Mouse (Mus musculus): ENCODE measurements around the gene Cby3.
"Not testable (repeated sequence)": the region's sequence is repeated elsewhere in the genome, so short reads cannot be mapped to it uniquely, and the experiment has no call there.

Gene Cby3

GRCm38 (mm10) chr11:50354162-50354561 is at the start of gene Cby3:
Gene Cby3 (plus strand): TSS chr11:50354462.
- no peak for DNase-seq

GRCm38 (mm10) chr11:50312803-50313202 is 41.5 kb upstream of the Cby3 start:
- DNase-seq: no peak

GRCm38 (mm10) chr11:50319343-50319742 is 34.9 kb upstream of the Cby3 start:
- not testable (repeated sequence) for DNase-seq

GRCm38 (mm10) chr11:50321239-50321638 is 33.0 kb upstream of the Cby3 start:
- DNase-seq: no peak

GRCm38 (mm10) chr11:50322345-50322744 is 31.9 kb upstream of the Cby3 start:
- DNase-seq: no peak

- DNase-seq: no peak
These were observed 30.4 kb upstream of the Cby3 start for GRCm38 (mm10) chr11:50323843-50324242.

- no peak for DNase-seq
These were observed 29.4 kb upstream of the Cby3 start for GRCm38 (mm10) chr11:50324751-50325471.

- DNase-seq: peak; percentile 98
These were observed 28.6 kb upstream of the Cby3 start, which contains the start of gene Canx for GRCm38 (mm10) chr11:50325496-50326301. Gene Canx (minus strand): TSS chr11:50325673.

GRCm38 (mm10) chr11:50326302-50326966 is 27.8 kb upstream of the Cby3 start:
- no peak for DNase-seq

- DNase-seq: peak in 1 of 2 experiments; percentile 8
These were observed 26.1 kb upstream of the Cby3 start for GRCm38 (mm10) chr11:50328075-50328625.

GRCm38 (mm10) chr11:50329378-50329777 is 24.9 kb upstream of the Cby3 start:
- DNase-seq: no peak

- no peak for DNase-seq
These were observed 21.1 kb upstream of the Cby3 start for GRCm38 (mm10) chr11:50333181-50333580.

- no peak for DNase-seq
These were observed 18.1 kb upstream of the Cby3 start for GRCm38 (mm10) chr11:50336126-50336525.

GRCm38 (mm10) chr11:50336891-50337290 is 17.4 kb upstream of the Cby3 start:
- DNase-seq: no peak

GRCm38 (mm10) chr11:50345486-50345885 is 8.8 kb upstream of the Cby3 start:
- no peak for DNase-seq

- DNase-seq: no peak
These were observed 7.8 kb upstream of the Cby3 start for GRCm38 (mm10) chr11:50346256-50347032.

- no peak for DNase-seq
These were observed 2.1 kb upstream of the Cby3 start for GRCm38 (mm10) chr11:50352177-50352576.

GRCm38 (mm10) chr11:50354851-50355250 is 589 bp downstream of the Cby3 start:
- no peak for DNase-seq

- no peak for DNase-seq
These were observed 1.1 kb downstream of the Cby3 start for GRCm38 (mm10) chr11:50355395-50355794.

- DNase-seq: peak; percentile 27 to 38
These were observed 4.9 kb downstream of the Cby3 start for GRCm38 (mm10) chr11:50358950-50359861.

- DNase-seq: not testable (repeated sequence)
These were observed 7.0 kb downstream of the Cby3 start for GRCm38 (mm10) chr11:50361282-50361681.
